Mouse (Mus musculus) bone marrow macrophage, adult 2 months (primary cell): ENCODE measurements around the gene Ssr2.

Source experiments
- CTCF ChIP-seq: IDR thresholded peaks from 2 replicates; pipeline ENCODE4 v1.5.1; 2012; ENCODE audit warnings: low read depth, mild to moderate bottlenecking, low read length, moderate library complexity
- POLR2A ChIP-seq: IDR thresholded peaks from 2 replicates; pipeline ENCODE4 v1.6.1; 2012; ENCODE audit warnings: mild to moderate bottlenecking, low read depth, low read length, borderline replicate concordance

DNA sequence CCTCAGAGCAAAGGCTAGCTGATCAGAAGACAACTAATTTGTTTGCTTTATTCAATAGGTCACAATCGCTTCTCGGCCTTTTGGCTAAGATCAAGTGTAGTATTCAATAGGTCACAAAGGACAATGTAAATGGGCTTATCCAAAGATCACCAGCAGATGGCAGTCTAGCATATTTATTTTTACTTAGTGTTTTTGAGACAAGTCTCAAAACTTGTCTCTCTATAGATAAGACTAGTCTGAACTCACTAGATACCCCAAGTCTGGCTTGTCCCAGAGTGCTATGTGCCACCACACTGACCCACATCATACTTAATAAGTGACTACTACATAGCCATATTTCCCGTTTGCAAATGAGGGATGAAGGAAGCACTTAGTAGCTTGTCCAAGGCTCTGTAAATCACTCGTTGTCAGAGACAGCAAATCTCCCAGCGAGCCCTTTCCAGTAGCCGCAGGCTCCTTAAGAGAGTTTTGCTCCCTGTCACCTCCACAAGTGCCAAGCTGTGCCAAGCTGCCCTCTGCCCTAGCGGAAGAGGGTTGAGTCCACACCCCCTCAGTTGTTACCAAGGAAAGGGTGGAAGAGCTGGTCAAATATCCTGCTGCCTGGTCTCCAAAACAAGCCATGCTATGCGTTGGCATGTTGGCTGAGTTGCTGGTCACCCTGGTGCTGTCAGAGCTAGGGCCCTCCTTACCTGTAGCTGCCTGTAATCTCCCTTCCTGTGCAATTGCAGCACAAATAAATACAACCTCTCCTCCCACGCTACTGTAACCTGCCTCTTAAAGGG lies 16.5 kb downstream of the Ssr2 start:
- TF ChIP-seq POLR2A (no peak), CTCF (no peak)
